Mouse (Mus musculus) kidney, adult 11 months (tissue): ENCODE measurements at regions not wholly inside any gene's neighbourhood (a gene's known extent, or its start where the extent isn't known, plus 50 kb on each side); places are given as distances from the start of the nearest gene placed in this dataset.

Experiments used
- DNase-seq: peaks from one replicate; pipeline ENCODE4 v3.0.0; 2022

DNA sequence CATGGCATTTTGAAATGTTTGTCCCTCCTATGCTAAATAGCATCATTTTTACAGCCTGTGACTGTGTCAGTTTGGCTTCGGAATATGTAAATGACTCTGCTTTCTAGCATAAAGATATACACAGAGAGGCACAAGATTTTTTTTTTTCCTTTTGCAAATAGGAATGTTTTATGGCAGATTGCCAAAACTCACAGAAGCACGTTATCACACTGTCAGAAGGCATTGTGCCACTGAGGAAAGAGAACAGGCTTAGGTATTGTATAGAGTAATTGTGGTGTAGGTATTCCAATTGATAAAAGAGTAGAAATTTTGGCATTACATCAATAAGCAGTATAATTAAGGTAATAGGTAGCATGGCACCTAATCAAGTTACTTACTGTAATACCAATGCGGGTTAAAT, 988.5 kb upstream of the Tenm2 start:
- no peak for DNase-seq

- no peak for DNase-seq
Observed at GRCm38 (mm10) chr11:38203347-38203746, 967.6 kb upstream of the Tenm2 start.

- no peak for DNase-seq
Observed at GRCm38 (mm10) chr11:38201136-38201741, 965.5 kb upstream of the Tenm2 start.

DNA sequence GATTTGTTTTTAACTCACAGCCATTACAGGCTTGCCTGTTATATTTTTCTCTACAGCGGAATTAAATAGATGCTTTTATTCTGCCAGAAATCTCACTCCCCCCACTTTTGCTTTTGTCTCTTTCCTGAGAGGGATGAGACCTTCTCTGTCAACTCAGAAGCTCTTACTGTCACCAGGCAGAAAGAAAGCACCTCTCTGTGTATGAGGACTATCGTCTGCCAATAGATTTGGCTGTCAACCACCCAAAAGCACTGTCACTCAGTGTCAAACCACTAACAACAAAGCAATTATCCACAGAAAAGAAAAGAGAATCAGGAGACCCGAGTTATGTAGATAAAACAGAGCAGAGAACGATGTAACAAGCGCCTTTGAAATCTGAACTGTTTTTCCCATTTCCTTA, 958.0 kb upstream of the Tenm2 start:
- no peak for DNase-seq

DNA sequence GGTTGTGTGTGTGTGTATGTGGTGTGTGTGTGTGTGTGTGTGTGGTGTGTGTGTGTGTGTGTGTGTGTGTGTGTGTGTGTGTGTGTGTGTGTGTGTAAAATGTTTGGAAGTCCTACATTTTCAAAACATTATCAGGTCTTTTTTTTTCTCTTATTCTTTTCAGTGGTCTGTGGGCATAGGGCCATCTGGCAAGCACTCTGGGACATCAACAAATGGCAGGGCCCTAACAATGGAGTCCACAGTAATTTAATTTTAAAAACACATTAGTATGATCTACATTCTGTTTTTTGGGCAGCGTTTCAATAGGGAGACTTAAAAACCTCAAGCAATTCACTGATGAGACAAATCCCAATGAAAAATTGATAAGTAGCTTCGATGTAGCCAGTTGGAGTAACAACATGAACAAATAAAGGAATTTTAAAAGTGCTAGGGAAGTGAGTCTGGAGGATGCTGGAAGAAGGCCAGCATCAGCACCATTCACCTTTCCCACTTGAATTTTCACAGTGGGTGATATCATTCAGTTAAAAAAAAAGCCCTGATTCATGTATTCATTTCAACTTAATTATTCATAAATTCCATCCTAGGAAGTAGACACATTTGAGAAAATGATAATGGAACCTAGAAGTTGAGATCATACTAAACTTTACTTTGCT, 956.3 kb upstream of the Tenm2 start:
- no peak for DNase-seq

DNA sequence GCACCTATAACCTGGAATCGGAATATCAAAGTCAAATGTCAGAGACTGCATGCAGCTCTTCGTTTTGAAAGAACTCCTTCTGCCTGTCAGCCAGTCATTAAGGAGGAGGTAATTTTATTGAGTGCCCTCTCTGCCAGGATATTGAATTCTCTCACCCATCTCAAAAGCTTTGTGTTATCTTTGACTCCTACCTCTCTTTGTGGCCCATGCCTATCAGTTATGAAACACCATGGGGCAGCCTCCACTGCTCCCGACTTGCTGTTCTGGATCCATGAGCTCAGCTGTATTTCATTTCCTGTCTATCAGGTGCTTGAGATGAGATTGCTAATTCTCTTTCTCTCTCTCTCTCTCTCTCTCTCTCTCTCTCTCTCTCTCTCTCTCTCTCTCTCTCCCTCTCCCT, 955.7 kb upstream of the Tenm2 start:
- no peak for DNase-seq

DNA sequence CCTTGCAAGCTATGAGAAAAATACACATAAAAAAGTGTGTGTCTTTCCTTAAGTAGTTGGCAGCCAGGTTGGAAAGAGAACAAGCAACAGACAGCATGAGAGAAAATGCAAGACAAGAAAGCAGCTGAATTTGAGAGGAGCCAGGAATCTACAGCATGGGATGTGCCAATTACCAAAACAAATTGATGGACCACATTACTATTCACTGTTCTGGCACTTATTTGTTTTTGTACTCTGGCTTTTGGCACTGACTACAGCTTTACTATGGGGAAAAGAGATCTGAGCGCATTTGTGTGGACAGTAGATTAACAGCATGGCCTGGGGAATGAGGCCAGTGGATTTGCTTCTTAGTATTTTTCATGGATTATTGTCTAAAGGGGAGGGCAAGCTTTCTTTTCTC, 935.0 kb upstream of the Tenm2 start:
- no peak for DNase-seq

DNA sequence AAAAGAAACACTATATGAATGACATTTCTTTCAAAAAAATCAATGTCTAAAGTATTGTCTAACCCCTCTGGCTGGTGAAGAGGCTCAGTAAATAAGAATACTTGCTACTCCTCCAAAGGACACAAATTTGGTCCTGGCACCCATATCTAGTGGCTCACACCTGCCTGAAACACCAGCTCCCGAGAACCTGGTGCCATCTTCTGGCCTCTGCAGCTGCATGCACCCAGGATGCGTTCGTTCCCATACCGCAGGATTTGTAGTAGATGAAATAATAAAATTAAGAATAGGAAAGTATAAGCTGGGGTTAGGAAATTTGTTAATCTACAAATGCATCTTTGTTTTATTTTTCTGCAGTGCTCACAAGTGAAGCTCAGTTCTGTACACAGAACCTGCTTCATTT, 922.5 kb upstream of the Tenm2 start:
- DNase-seq = no peak

DNA sequence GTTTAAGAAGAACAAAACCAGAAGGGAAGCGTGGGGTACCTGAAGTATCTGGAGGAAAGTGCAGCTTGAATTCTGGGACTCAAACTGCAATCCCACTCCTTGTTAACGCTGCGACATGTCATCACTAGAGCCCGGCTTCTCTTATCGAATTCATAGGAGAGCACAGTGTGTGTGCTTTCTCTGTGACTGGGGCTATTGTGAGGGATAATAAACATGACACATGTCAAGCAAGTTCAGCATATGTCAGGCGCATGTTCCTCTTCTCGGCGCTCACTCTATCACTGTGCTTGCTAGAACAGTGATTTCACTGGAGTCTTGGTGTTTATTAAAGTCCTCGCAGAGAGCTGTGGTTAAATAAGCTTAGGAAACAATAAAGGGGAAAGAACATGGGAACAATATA, 921.2 kb upstream of the Tenm2 start:
- no peak for DNase-seq

GRCm38 (mm10) chr11:38155706-38156105, 919.9 kb upstream of the Tenm2 start:
- no peak for DNase-seq

DNA sequence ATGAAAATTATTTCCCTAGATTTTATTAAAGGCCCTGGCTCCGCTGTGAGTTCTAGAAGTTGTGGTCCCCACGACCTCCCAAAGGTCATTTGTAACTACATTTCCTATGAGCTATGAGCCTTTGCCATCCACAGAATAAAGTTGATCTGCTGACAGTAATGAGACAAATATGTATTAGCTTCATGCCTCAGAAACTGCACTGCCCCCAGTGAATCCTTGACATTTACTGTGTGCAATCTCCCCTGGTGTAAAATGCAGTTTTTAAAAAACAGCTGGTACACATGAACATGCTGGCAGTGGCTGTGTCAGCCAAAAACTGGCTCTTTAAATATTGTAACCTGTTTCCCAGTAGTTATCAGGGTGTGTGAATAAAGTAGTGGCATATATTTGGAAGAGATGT, 907.7 kb upstream of the Tenm2 start:
- no peak for DNase-seq

GRCm38 (mm10) chr11:38128851-38129250, 893.1 kb upstream of the Tenm2 start:
- DNase-seq = no peak

DNA sequence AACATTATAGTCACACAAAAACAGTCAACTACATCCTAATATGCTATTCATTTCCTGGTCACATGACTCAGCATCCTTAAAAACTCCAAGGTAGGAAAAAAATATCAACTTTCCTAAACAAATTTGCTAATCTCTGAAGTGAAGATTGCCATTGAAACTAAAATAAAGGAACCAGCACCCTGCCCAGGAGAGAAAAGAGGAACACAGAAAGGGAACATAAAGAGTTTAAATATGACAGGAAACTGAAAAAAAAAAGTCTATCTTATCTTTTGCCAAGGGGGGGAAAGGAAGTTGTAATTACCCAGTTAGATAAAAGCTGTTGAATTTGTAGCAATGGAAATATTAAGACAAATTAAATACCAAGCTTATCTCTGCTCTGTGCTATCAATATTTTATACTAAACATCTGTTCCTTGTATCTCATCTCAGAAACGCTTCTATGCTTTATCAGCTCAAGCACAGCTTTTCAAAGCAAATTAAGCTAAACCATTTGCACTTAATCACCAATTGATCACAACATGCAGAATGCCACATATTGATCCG, 888.1 kb upstream of the Tenm2 start:
- no peak for DNase-seq

GRCm38 (mm10) chr11:38122474-38122873, 886.7 kb upstream of the Tenm2 start:
- DNase-seq = no peak

DNA sequence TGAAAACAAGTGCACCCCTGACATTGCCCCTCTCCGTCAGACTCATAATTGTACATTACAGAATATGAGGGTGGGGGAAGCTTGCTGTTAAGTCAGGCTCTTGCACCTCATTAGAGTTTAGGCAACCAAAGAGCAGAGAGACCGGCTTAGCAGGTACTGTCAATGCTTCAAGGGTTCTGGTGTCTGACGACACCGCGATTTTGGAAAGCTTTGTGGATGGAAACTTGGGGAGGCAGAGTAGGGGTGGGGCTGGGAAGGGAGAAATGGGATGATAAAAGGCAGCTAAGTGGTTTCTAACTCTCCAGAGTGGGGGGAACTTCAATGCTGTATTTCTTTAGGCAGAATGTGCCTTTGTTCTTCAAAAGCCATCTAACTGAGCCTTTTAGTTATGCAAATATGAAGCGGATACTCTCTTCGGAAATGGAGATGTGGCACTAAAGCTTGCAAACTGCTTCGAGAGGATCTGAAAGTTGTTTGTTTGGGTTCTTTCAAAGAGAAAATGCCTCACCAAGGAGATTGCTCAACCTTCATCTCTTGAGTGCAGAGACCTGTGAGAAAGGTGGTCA, 885.4 kb upstream of the Tenm2 start:
- no peak for DNase-seq

- no peak for DNase-seq
Observed at GRCm38 (mm10) chr11:38117741-38118140, 882.0 kb upstream of the Tenm2 start.

DNA sequence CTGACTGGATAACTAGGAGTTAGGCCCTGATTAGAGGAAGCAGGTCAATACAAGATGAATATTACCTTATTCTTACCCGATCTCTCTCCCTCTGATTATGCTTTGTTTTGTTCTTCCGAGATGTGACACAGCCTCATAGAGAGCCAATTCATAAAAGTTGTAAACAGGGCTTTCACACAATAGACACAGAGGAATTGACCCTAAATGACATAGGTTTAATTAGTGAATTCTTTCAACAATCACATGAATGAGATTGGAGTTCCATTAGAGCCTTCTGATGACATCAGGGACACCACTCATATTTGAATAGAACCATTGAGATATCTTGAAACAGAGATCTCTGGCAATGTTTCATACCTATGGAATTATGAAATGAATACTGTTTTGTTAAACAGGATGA, 856.4 kb upstream of the Tenm2 start:
- DNase-seq = no peak

DNA sequence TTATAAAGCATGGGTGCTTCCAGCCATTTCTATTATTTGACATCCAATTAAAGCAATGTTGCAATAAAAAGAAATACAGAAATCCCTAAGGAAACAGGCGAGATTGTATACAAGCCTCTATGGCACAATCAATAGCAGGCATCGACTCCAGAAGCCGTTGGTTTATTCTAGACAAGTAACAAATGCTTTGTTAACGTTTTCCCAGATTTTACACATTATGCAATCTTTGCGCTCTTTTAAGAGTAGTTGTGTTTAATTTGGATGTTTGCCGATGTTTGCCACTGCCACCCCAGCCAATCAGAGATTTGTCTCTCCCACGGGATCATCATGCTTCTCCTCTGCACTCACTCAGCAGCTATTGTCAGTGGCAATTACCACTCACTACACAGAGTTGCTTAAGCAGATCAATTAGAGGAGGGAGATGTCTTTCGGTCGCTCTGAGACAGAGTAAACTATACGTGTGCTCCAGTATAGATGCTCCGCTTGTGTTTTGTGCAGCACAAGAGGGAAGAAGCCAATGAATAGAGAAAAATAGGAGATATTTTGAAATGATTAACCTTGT, 839.5 kb upstream of the Tenm2 start:
- DNase-seq = no peak

DNA sequence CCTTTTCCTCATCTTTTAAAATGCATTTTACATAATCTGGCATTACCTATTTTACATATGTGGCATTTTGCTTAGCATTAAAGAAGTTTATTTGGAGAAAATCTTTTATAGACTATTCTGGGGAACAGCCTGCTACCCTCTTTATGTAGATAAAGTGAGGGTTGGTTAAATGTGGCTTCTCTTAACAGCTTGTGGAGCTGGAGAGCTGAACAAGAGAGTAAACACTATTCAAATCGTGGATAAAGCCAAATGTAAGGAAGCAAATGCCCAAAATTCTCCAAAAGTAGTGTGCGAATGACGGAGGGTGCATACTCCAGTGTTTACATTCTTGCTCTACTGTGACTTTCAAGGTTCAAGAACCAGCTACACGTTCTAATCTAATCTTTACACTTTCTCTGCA, 833.9 kb upstream of the Tenm2 start:
- no peak for DNase-seq

DNA sequence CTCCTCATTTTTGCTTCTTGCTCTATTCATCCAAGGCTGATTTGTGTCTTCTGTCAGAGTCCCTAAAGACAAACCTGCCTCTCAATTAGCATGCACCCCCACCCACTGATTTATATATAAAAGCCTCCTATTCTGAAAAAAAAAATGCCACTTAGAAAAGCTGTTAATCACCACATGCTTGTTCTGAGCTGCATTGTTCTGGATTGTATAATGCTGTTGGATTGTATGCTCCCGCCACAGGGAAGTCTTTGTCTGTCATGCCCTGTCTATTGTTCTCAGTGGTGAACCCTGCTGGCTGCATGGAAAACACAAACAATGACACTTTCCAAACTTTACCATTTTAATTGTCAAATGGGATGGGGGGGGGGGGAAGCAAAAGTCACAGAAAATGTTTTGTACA, 831.9 kb upstream of the Tenm2 start:
- no peak for DNase-seq

GRCm38 (mm10) chr11:38066091-38066490, 830.3 kb upstream of the Tenm2 start:
- DNase-seq = no peak

DNA sequence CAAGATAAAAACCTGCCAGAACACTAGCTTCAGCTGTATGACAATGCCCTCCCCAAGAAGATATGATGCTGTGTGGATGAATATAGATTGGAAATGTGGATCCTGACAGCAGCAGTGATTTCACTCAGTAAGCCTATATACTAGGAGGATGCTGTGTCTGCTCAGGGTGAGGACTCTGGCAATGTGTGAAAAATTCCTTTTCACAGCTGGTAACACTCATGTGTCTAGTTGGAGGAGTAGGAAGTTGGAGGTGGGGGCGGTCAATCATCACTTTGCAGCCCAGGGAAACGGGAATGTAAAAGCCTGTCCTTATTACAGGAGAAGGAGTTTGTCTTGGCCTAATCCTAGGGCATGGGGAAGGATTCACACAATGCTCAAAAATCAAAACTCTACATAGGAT, 824.3 kb upstream of the Tenm2 start:
- DNase-seq = no peak

DNA sequence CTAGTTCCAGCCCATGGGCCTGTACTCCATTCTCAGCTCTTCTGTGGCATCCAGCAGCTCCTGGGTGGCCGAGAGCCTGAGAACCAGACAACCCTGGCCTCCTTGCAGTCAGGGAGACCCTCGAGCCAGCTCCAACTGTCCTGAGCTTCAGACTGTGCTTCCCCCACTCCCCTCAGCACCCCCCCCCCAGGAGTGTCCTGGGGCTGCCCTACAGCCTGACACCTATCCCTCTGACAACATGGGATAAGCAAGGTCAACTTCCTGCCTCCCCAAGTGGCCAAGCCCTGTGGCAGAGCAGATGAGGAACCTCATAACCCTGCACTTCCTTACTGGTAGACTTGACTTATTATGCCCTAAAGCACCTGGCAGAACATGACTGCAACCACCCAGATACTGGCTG, 823.1 kb upstream of the Tenm2 start:
- DNase-seq = no peak

DNA sequence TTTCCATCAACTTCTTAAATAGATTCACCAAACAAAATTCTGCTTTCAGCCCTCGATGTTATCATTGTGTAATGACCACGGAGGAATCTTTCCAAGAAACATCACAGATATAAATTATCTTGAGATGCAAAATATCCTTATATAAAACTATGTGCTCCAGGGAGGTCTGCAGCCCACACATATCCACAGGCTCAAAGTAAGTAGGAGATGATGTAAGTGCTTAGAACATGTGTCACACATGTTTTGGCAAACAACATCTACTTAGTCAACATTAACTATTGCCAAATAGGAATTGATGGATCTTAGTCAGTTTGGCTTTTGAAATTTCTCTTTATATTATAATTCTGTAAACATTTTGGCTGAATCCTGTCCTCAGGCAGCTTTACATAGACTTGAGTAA, 800.8 kb upstream of the Tenm2 start:
- no peak for DNase-seq
